ENCODE assay signal across 10 mouse cellular contexts in the genomic region with DNA sequence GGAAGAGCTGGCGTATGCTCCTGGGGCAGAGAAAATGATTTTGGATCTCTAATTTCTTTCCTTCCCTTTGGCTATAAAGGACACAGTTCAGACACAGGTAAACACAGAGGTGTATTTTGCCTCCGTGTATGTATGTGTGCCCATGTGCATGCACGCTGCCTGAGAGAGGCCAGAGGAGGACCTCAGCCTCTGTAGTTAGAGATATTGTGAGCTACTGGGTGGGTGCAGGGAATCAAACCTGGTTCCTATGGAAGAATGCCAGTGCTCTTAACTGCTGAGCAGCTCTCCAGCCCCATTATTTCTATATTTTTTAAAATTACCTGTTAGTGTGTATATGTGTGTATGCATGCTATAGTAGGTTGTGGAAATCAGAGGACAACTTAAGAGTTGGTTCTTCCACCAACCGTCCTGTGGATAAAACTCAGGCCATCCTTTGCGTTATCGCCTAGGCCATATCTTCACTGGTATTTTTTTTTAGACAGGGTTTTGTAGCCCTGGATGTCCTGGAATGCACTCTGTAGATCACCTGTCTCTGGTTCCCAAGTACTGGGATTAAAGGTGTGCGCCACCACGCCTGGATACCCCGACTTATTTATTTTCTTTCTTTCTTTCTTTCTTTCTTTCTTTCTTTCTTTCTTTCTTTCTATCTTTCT. TPM values are rescaled to one million over a fixed set of nuclear protein-coding genes. Genes with fewer than 3 reads are reported as not detected.
DNase-seq lines count a peak whose midpoint lies in the region; ATAC-seq lines count a peak whose summit lies in the region.
"Had no signal": no experiment of that assay in that cellular context is flagged by ENCODE, and none has a peak within 500 bp of the region (broad histone marks: within the 10 kb centered on the region; RNA-seq: fewer than 3 reads in every experiment).

No protein-coding gene starts in this region.

- WGBS in forebrain, embryonic 11.5 days = 78% methylated on average over 9 of the region's 9 CpGs
- WGBS in limb, embryonic 15.5 days = 69% methylated on average over 9 of the region's 9 CpGs
- WGBS in stomach, embryonic 15.5 days = 67% methylated on average over 9 of the region's 9 CpGs

- H3K4me1 ChIP-seq in megakaryocyte, embryonic 14.5 days = peaks cover 43% of the 10 kb centered on the region
- H3K4me1 ChIP-seq in forebrain, embryonic 11.5 days (replicated peaks; ENCODE audit: control insufficient read depth, insufficient read depth, low read length) = no peaks in the 10 kb centered on the region; the same call in 1 of the 2 replicates
- H3K4me1 ChIP-seq in limb, embryonic 15.5 days = peaks cover 14% of the 10 kb centered on the region
- peaks cover 22% of the 10 kb centered on the region for H3K4me1 ChIP-seq in stomach, embryonic 15.5 days

- peak overlapping the region; percentile 68 for H3K4me2 ChIP-seq in forebrain, embryonic 11.5 days (ENCODE audit: low read depth, low read length, severe bottlenecking)
- peak overlapping the region; percentile 72 for H3K4me2 ChIP-seq in limb, embryonic 15.5 days
- H3K4me2 ChIP-seq in stomach, embryonic 15.5 days = peak overlapping the region; percentile 62

- no peak overlapping the region for H3K27ac ChIP-seq in forebrain, embryonic 11.5 days (ENCODE audit: low read depth, low read length)
- no peak overlapping the region for H3K27ac ChIP-seq in limb, embryonic 15.5 days
- H3K27ac ChIP-seq in stomach, embryonic 15.5 days = 0 out of 2 replicates have a peak overlapping the region, but pooled peaks have one; percentile 91

- DNase-seq in forebrain, embryonic 11.5 days (ENCODE audit: low spot score) = no peak
- DNase-seq in kidney, postnatal 14 days = no peak
- no peak for DNase-seq in left cerebral cortex, postnatal 4 days

- peaks cover 35% of the 10 kb centered on the region for H3K36me3 ChIP-seq in megakaryocyte, embryonic 14.5 days (replicated peaks; ENCODE audit: low read length)
- H3K36me3 ChIP-seq in forebrain, embryonic 11.5 days (ENCODE audit: control insufficient read depth, insufficient read depth, low read length) = no peaks in the 10 kb centered on the region; the same call in 1 of the 2 replicates
- peaks cover 19% of the 10 kb centered on the region for H3K36me3 ChIP-seq in limb, embryonic 15.5 days
- H3K36me3 ChIP-seq in stomach, embryonic 15.5 days = no peaks in the 10 kb centered on the region; the same call in 1 of the 2 replicates

- no peaks in the 10 kb centered on the region for H3K27me3 ChIP-seq in megakaryocyte, embryonic 14.5 days (replicated peaks)
- H3K27me3 ChIP-seq in forebrain, embryonic 11.5 days (ENCODE audit: control insufficient read depth, insufficient read depth, low read length) = no peaks in the 10 kb centered on the region
- H3K27me3 ChIP-seq in limb, embryonic 15.5 days = no peaks in the 10 kb centered on the region
- no peaks in the 10 kb centered on the region for H3K27me3 ChIP-seq in stomach, embryonic 15.5 days (replicated peaks)

- no peak for ATAC-seq in megakaryocyte, adult 5-6 weeks (ENCODE audit: poor library complexity, severe bottlenecking)
- no peak for ATAC-seq in forebrain, embryonic 11.5 days (replicated peaks; ENCODE audit: low FRiP score)
- ATAC-seq in limb, embryonic 15.5 days (ENCODE audit: insufficient number of reproducible peaks, low FRiP score, low TSS enrichment, low read depth) = no peak
- ATAC-seq in stomach, embryonic 15.5 days (ENCODE audit: insufficient read depth, low FRiP score, low read depth) = no peak
- no peak for ATAC-seq in frontal cortex, adult (ENCODE audit: low TSS enrichment)

- H3K9ac ChIP-seq in forebrain, embryonic 11.5 days (ENCODE audit: low read length) = peak overlapping the region; percentile 95
- H3K9ac ChIP-seq in limb, embryonic 15.5 days = peak overlapping the region; percentile 93; the same call in 1 of the 2 replicates
- H3K9ac ChIP-seq in stomach, embryonic 15.5 days = no peak overlapping the region; the same call in 1 of the 2 replicates

- peaks cover 4% of the 10 kb centered on the region; the same call in 1 of the 2 replicates for H3K9me3 ChIP-seq in megakaryocyte, embryonic 14.5 days
- no peaks in the 10 kb centered on the region for H3K9me3 ChIP-seq in forebrain, embryonic 11.5 days (ENCODE audit: control insufficient read depth, low read length)
- H3K9me3 ChIP-seq in limb, embryonic 15.5 days = no peaks in the 10 kb centered on the region
- no peaks in the 10 kb centered on the region for H3K9me3 ChIP-seq in stomach, embryonic 15.5 days

- peak overlapping the region; percentile 97 for H3K4me3 ChIP-seq in megakaryocyte, embryonic 14.5 days (replicated peaks)
- peak overlapping the region; percentile 95 for H3K4me3 ChIP-seq in forebrain, embryonic 11.5 days (ENCODE audit: low read depth, low read length)
- H3K4me3 ChIP-seq in limb, embryonic 15.5 days = peak overlapping the region; percentile 100
- peak overlapping the region; percentile 98 for H3K4me3 ChIP-seq in stomach, embryonic 15.5 days (replicated peaks)

- intact Hi-C loops in left cerebral cortex, postnatal 4 days (cut with DNase I) = no loop called here

RNA-seq across cellular contexts. Expression of gene Msh6, which starts 1.4 kb away (rescaled TPM):
- 0.38 and 2.5 TPM in 2 replicates for polyA plus RNA-seq in megakaryocyte, embryonic 14.5 days (2012; ENCODE audit: insufficient read depth, low replicate concordance)
- 22.4 and 22.8 TPM in 2 replicates for total RNA-seq in megakaryocyte, adult 5-6 weeks (2015)
- total RNA-seq in megakaryocyte, adult 5-6 weeks (2017) = 41.4 and 45.5 TPM in 2 replicates
- polyA plus RNA-seq in forebrain, embryonic 11.5 days (2014; fragmentation: Nextera tagmentation; extraction: Ambion mirVana) = 104 and 107 TPM in 2 replicates
- 38.9 and 43.0 TPM in 2 replicates for polyA plus RNA-seq in limb, embryonic 15.5 days (2015; fragmentation: Nextera tagmentation; extraction: Ambion mirVana)
- polyA plus RNA-seq in stomach, embryonic 15.5 days (2015; fragmentation: Nextera tagmentation; extraction: Ambion mirVana) = 42.5 and 48.1 TPM in 2 replicates
- total RNA-seq in left cerebral cortex, postnatal 4 days (2021) = 10 to 100 TPM; 20.7 to 21.0 TPM

RNA-seq across cellular contexts. Expression of gene Rpl36-ps4, which starts 55.5 kb away (rescaled TPM):
- polyA plus RNA-seq in megakaryocyte, embryonic 14.5 days (2012; ENCODE audit: insufficient read depth, low replicate concordance) = not detected in 2 replicates
- not detected in 2 replicates for total RNA-seq in megakaryocyte, adult 5-6 weeks (2015)
- not detected in 2 replicates for total RNA-seq in megakaryocyte, adult 5-6 weeks (2017)
- not detected in 2 replicates for polyA plus RNA-seq in forebrain, embryonic 11.5 days (2014; fragmentation: Nextera tagmentation; extraction: Ambion mirVana)
- polyA plus RNA-seq in limb, embryonic 15.5 days (2015; fragmentation: Nextera tagmentation; extraction: Ambion mirVana) = not detected in 2 replicates
- not detected in 2 replicates for polyA plus RNA-seq in stomach, embryonic 15.5 days (2015; fragmentation: Nextera tagmentation; extraction: Ambion mirVana)
- not detected for total RNA-seq in left cerebral cortex, postnatal 4 days (2021)
- total RNA-seq: liver, adult 2 months had no signal
- polyA plus RNA-seq: liver, adult 2 months; testis, adult 2 months had no signal

Comparison
In these comparisons a context has a peak if more than half of its experiments do, and no peak if none do; other contexts are left out.
1. RNA of gene Msh6, which starts 1.4 kb away (polyA plus RNA-seq): 104 to 107 TPM in forebrain, embryonic 11.5 days, 38.9 to 43.0 TPM in limb, embryonic 15.5 days and 42.5 to 48.1 TPM in stomach, embryonic 15.5 days; 0.38 to 2.5 TPM in megakaryocyte, embryonic 14.5 days; every median in the first group is over 10 times any median in the second.
2. Peak in every context shown above with its lines, with median percentiles within 50 percentile points of each other: H3K4me3 ChIP-seq and H3K4me2 ChIP-seq.